Mouse (Mus musculus): ENCODE data around the gene Tmem128. TPM values are rescaled to one million over a fixed set of nuclear protein-coding genes. Genes with fewer than 3 reads are reported as not detected.

Tmem128 gene
- 101 and 104 TPM in 2 replicates for polyA plus RNA-seq (2015; fragmentation: Nextera tagmentation; extraction: Ambion mirVana)

- Histone ChIP-seq H3K4me3 (peak within 1 kb of the TSS; percentile 81), H3K27ac (peak within 1 kb of the TSS; percentile 84), H3K4me1 (replicated peaks) (peaks cover 10% of the 10 kb centered on the region), H3K9me3 (no peaks in the 10 kb centered on the region), H3K4me2 (peak within 1 kb of the TSS; percentile 67), H3K27me3 (0 out of 2 replicates have a peak, but pooled peaks cover 7% of the 10 kb centered on the region), H3K9ac (peak within 1 kb of the TSS; percentile 86), H3K36me3 (peaks cover 29% of the 10 kb centered on the region)
- under 1% methylated on average over 40 of the region's 40 CpGs for WGBS
- ATAC-seq (ENCODE audit: low FRiP score), result peak; percentile 80
Observed at GRCm38 (mm10) chr5:38260107-38260682, at the start of gene Tmem128. Gene Tmem128 (plus strand): TSS chr5:38260185.

GRCm38 (mm10) chr5:38211691-38212090 is 48.3 kb upstream of the Tmem128 start:
- Histone ChIP-seq H3K27me3 (no peaks in the 10 kb centered on the region), H3K4me3 (no peak overlapping the region), H3K9ac (no peak overlapping the region), H3K4me1 (replicated peaks) (no peaks in the 10 kb centered on the region), H3K4me2 (no peak overlapping the region), H3K36me3 (peaks cover 87% of the 10 kb centered on the region), H3K9me3 (no peaks in the 10 kb centered on the region), H3K27ac (no peak overlapping the region)
- WGBS, result 90% methylated on average over 8 of the region's 8 CpGs
- no peak for ATAC-seq (ENCODE audit: low FRiP score)

DNA sequence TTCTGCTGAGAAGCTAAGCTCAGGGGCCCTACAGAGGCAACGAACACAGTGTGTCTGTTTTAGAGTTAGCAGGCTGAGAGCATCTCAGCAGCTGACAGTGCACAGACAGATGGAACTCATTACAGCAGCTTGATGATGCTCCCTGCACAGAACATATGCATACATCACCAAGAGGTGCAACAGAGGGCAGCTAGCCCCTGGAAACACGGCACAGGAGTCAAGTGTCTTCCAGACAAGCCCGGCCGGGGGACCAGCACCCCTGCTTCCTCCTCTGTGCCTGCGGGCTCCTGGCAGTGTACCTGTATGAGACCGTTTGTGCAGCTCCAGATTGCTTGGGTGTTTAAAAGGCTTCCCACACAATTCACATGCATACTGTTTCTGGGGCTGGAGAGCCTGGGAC is 47.0 kb upstream of the Tmem128 start:
- 91% methylated on average over 6 of the region's 6 CpGs for WGBS
- Histone ChIP-seq H3K4me2 (no peak overlapping the region), H3K4me3 (no peak overlapping the region), H3K27ac (no peak overlapping the region), H3K9me3 (no peaks in the 10 kb centered on the region), H3K4me1 (replicated peaks) (peaks cover 8% of the 10 kb centered on the region; the same call in 1 of the 2 replicates), H3K27me3 (no peaks in the 10 kb centered on the region), H3K36me3 (peaks cover 87% of the 10 kb centered on the region), H3K9ac (no peak overlapping the region)
- no peak for ATAC-seq (ENCODE audit: low FRiP score)

DNA sequence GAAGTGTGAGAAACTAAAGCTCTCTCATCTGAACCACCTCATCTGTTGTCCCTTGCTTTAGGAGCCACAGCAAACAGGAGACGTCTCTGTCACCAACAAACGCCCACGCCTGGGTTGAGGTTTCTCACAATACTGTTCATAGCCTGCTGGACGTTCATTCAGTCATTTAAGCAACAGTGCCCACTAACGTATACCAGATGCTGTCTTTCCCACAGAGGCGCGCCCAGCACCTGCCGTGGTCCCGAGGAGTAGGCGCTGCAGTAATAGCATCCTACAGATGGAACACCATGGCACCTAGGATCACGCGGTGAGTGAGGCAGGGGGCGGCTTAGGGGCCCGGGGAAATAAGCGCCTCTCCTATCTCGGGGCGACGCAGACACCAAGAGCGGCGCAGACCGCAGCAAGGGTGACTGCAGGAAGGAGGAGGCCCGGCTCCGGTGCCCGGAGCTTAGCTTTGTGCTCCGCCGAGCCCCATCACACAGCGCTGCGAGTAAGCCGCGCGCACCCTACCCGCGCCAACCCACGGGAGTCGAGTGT is 40.1 kb upstream of the Tmem128 start:
- peak; percentile 87 for ATAC-seq (ENCODE audit: low FRiP score)
- H3K9me3 ChIP-seq, result no peaks in the 10 kb centered on the region
- 1% methylated on average over 35 of the region's 35 CpGs for WGBS
- H3K27me3 ChIP-seq, result no peaks in the 10 kb centered on the region
- peak overlapping the region; percentile 92 for H3K4me2 ChIP-seq
- peak overlapping the region; percentile 95 for H3K9ac ChIP-seq
- H3K36me3 ChIP-seq, result peaks cover 36% of the 10 kb centered on the region
- H3K4me3 ChIP-seq, result peak overlapping the region; percentile 83
- H3K27ac ChIP-seq, result peak overlapping the region; percentile 86
- H3K4me1 ChIP-seq (replicated peaks), result peaks cover 34% of the 10 kb centered on the region

DNA sequence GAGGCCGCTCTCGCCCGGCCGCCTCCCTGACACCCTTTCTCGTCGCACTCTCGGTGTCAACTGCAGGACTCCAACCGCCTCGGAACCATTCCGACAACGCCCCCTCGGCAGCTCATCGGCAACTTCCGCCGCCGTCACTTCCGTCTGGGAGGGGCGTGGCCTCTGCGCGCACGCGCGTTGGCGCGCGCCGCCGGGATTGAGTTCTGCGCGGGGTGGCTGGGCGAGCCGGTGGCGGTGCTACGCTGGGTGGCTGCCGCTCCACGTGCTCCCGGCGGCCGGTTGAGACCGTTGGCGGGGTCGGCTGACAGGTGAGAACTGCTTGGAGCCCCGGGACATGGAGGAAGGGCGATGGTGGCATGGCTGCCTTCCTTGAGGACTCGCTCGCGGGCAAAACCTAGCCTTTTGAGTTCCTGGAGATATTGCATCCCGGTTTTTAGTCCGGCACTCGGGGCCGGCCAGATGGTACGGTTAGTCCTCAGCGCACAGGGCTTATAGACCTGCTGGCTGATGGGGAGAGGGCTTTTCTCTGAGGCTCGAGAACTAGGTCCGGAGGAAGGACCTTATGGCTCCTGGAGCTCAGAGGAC is 39.6 kb upstream of the Tmem128 start, which contains the start of the genes Zbtb49 and Lyar:
Zbtb49 (minus strand) TSS at position 130 of the 585 bp plus-strand sequence.
Lyar (plus strand) TSS at position 143 of the 585 bp plus-strand sequence.
- Histone ChIP-seq H3K27ac (peak within 1 kb of the TSS; percentile 86), H3K27me3 (no peaks in the 10 kb centered on the region), H3K4me3 (peak within 1 kb of the TSS; percentile 83), H3K4me1 (replicated peaks) (peaks cover 34% of the 10 kb centered on the region), H3K9ac (peak within 1 kb of the TSS; percentile 95), H3K36me3 (peaks cover 36% of the 10 kb centered on the region), H3K4me2 (peak within 1 kb of the TSS; percentile 92), H3K9me3 (no peaks in the 10 kb centered on the region)
- under 1% methylated on average over 55 of the region's 55 CpGs for WGBS
- ATAC-seq (ENCODE audit: low FRiP score), result peak; percentile 94

- Histone ChIP-seq H3K4me3 (no peak overlapping the region), H3K36me3 (peaks cover 59% of the 10 kb centered on the region), H3K9me3 (no peaks in the 10 kb centered on the region), H3K4me2 (no peak overlapping the region), H3K27ac (no peak overlapping the region), H3K27me3 (peaks cover 13% of the 10 kb centered on the region; the same call in 1 of the 2 replicates), H3K9ac (no peak overlapping the region), H3K4me1 (replicated peaks) (no peaks in the 10 kb centered on the region)
- no peak for ATAC-seq (ENCODE audit: low FRiP score)
- WGBS, result 71% methylated on average over 4 of the region's 4 CpGs
Observed at GRCm38 (mm10) chr5:38235422-38235821, 24.6 kb upstream of the Tmem128 start.

- Histone ChIP-seq H3K9ac (no peak overlapping the region), H3K4me2 (no peak overlapping the region), H3K27ac (no peak overlapping the region), H3K9me3 (no peaks in the 10 kb centered on the region), H3K27me3 (peaks cover 13% of the 10 kb centered on the region; the same call in 1 of the 2 replicates), H3K4me1 (replicated peaks) (peaks cover 11% of the 10 kb centered on the region; the same call in 1 of the 2 replicates), H3K36me3 (peaks cover 47% of the 10 kb centered on the region), H3K4me3 (no peak overlapping the region)
- 97% methylated on average over 2 of the region's 2 CpGs for WGBS
- ATAC-seq (ENCODE audit: low FRiP score), result no peak
Observed at GRCm38 (mm10) chr5:38236627-38237026, 23.4 kb upstream of the Tmem128 start.

- peaks cover 10% of the 10 kb centered on the region; the same call in 1 of the 2 replicates for H3K36me3 ChIP-seq
- WGBS, result 11% methylated on average over 5 of the region's 5 CpGs
Observed at GRCm38 (mm10) chr5:38240727-38241472, 19.1 kb upstream of the Tmem128 start.

DNA sequence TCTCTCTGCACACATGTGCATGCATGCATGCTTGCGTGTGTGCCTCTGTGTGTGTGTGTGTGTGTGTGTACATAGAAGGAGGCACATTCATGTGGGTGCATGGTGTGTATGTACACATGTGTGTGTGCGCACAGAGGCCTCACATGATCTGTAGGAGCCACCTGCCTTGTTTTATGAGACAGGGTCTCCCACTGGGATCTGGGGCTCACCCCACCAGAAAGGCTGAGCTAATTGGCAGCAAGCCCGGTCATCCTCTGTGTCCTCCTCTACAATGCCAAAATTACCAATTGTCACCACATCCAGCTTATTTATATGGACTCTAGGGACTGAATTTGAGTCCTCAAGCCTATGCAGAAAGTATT is 18.5 kb upstream of the Tmem128 start:
- H3K4me1 ChIP-seq (replicated peaks), result peaks cover 11% of the 10 kb centered on the region; the same call in 1 of the 2 replicates
- no peak overlapping the region for H3K4me3 ChIP-seq
- H3K27ac ChIP-seq, result peak overlapping the region; percentile 25; the same call in 1 of the 2 replicates
- peak; percentile 69 for ATAC-seq (ENCODE audit: low FRiP score)
- H3K4me2 ChIP-seq, result no peak overlapping the region
- H3K27me3 ChIP-seq, result peaks cover 34% of the 10 kb centered on the region
- no peaks in the 10 kb centered on the region for H3K9me3 ChIP-seq
- peaks cover 6% of the 10 kb centered on the region; the same call in 1 of the 2 replicates for H3K36me3 ChIP-seq
- no peak overlapping the region for H3K9ac ChIP-seq
- 71% methylated on average over 3 of the region's 3 CpGs for WGBS

More at GRCm38 (mm10) chr5:38240727-38241472, 19.1 kb upstream of the Tmem128 start:
- peak; percentile 73 for ATAC-seq (ENCODE audit: low FRiP score)
- no peak overlapping the region for H3K4me2 ChIP-seq
- peaks cover 34% of the 10 kb centered on the region for H3K27me3 ChIP-seq
- no peaks in the 10 kb centered on the region for H3K9me3 ChIP-seq
- H3K4me1 ChIP-seq (replicated peaks), result peaks cover 11% of the 10 kb centered on the region; the same call in 1 of the 2 replicates
- H3K27ac ChIP-seq, result peak overlapping the region; percentile 25; the same call in 1 of the 2 replicates
- H3K9ac ChIP-seq, result no peak overlapping the region
- H3K4me3 ChIP-seq, result no peak overlapping the region

GRCm38 (mm10) chr5:38241966-38242365 is 18.0 kb upstream of the Tmem128 start:
- H3K4me2 ChIP-seq, result no peak overlapping the region
- no peak overlapping the region for H3K4me3 ChIP-seq
- ATAC-seq (ENCODE audit: low FRiP score), result no peak
- 82% methylated on average over 6 of the region's 6 CpGs for WGBS
- no peak overlapping the region for H3K27ac ChIP-seq
- H3K9me3 ChIP-seq, result no peaks in the 10 kb centered on the region
- H3K27me3 ChIP-seq, result peaks cover 33% of the 10 kb centered on the region
- peaks cover under 1% of the 10 kb centered on the region; the same call in 1 of the 2 replicates for H3K36me3 ChIP-seq
- H3K9ac ChIP-seq, result no peak overlapping the region
- H3K4me1 ChIP-seq (replicated peaks), result peaks cover 11% of the 10 kb centered on the region; the same call in 1 of the 2 replicates

GRCm38 (mm10) chr5:38255195-38255594 is 4.8 kb upstream of the Tmem128 start:
- 45% methylated on average over 4 of the region's 4 CpGs for WGBS
- Histone ChIP-seq H3K4me1 (replicated peaks) (0 out of 2 replicates have a peak, but pooled peaks cover 2% of the 10 kb centered on the region), H3K9me3 (no peaks in the 10 kb centered on the region), H3K4me3 (no peak overlapping the region), H3K27ac (no peak overlapping the region), H3K4me2 (no peak overlapping the region), H3K9ac (no peak overlapping the region), H3K27me3 (0 out of 2 replicates have a peak, but pooled peaks cover 7% of the 10 kb centered on the region), H3K36me3 (no peaks in the 10 kb centered on the region)
- no peak for ATAC-seq (ENCODE audit: low FRiP score)

DNA sequence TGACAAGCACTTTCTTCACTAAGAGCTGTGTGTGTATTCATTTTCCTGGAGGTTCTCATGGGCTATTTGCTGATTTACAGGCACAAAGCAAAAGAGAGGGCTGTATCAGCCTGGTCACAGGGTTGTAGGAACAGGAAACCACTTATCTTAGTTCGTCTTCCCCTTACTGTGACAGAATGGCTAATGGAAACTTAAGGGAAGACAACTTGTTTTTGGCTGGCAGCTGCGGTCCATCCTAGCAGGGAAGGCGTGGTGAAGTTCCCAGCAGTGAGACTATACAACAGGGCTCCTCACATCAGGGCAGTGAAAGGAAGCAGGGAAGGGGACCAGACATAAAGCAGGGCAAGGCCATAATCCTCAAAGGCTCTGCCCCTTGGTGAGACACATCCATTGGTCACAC is 4.3 kb upstream of the Tmem128 start:
- Histone ChIP-seq H3K9ac (no peak overlapping the region), H3K4me2 (no peak overlapping the region), H3K4me3 (no peak overlapping the region), H3K4me1 (replicated peaks) (peaks cover 2% of the 10 kb centered on the region; the same call in 1 of the 2 replicates), H3K36me3 (no peaks in the 10 kb centered on the region), H3K27me3 (0 out of 2 replicates have a peak, but pooled peaks cover 7% of the 10 kb centered on the region), H3K9me3 (no peaks in the 10 kb centered on the region), H3K27ac (no peak overlapping the region)
- 80% methylated on average over 3 of the region's 3 CpGs for WGBS
- ATAC-seq (ENCODE audit: low FRiP score), result no peak

Data from hindbrain, embryonic 13.5 days (tissue).